Comparison of ENCODE assay signal across 24 mouse cellular contexts in genomic region chr8:81005114-81005513, GRCm38 (mm10).
"Had no signal": no experiment of that assay in that cellular context is flagged by ENCODE, and none has a peak within 500 bp of the region (broad histone marks: within the 10 kb centered on the region; RNA-seq: fewer than 3 reads in every experiment).

No protein-coding gene starts in this region.

- H3K4me2 ChIP-seq: limb, embryonic 13.5 days; liver, embryonic 12.5 days; liver, embryonic 15.5 days; lung, embryonic 15.5 days; midbrain, embryonic 13.5 days; neural tube, embryonic 12.5 days; neural tube, embryonic 15.5 days; stomach, embryonic 15.5 days had no signal

- H3K4me1 ChIP-seq: limb, embryonic 10.5 days; limb, embryonic 13.5 days; lung, embryonic 15.5 days; midbrain, embryonic 10.5 days; neural tube, embryonic 12.5 days; neural tube, embryonic 15.5 days; stomach, embryonic 15.5 days had no signal

- H3K27me3 ChIP-seq: limb, embryonic 13.5 days; liver, embryonic 12.5 days; liver, embryonic 15.5 days; lung, embryonic 15.5 days; megakaryocyte, embryonic 14.5 days; midbrain, embryonic 13.5 days; neural tube, embryonic 12.5 days; neural tube, embryonic 15.5 days; stomach, embryonic 15.5 days had no signal

- DNase-seq: kidney, postnatal 25 days; layer of hippocampus, adult 9-11 months; liver; lung, adult 18-20 months; lung, postnatal 10 days; lung, postnatal 36 days; right cerebral cortex, adult 18-20 months; right cerebral cortex, postnatal 25 days; spleen, adult 18-20 months; thymus, postnatal 25 days had no signal

- H3K9me3 ChIP-seq: limb, embryonic 10.5 days; limb, embryonic 13.5 days; liver, embryonic 12.5 days; liver, embryonic 15.5 days; lung, embryonic 15.5 days; megakaryocyte, embryonic 14.5 days; midbrain, embryonic 10.5 days; midbrain, embryonic 13.5 days; neural tube, embryonic 12.5 days; neural tube, embryonic 15.5 days; stomach, embryonic 15.5 days had no signal

- H3K4me3 ChIP-seq: layer of hippocampus, adult 2 months; limb, embryonic 10.5 days; limb, embryonic 13.5 days; liver, embryonic 12.5 days; liver, embryonic 15.5 days; lung, embryonic 15.5 days; megakaryocyte, embryonic 14.5 days; midbrain, embryonic 10.5 days; midbrain, embryonic 13.5 days; neural tube, embryonic 12.5 days; neural tube, embryonic 15.5 days; stomach, embryonic 15.5 days had no signal

- H3K9ac ChIP-seq: limb, embryonic 13.5 days; liver, embryonic 12.5 days; liver, embryonic 15.5 days; lung, embryonic 15.5 days; midbrain, embryonic 13.5 days; neural tube, embryonic 12.5 days; neural tube, embryonic 15.5 days; stomach, embryonic 15.5 days had no signal

- H3K27ac ChIP-seq: kidney, postnatal 0 days; layer of hippocampus, adult 2 months; limb, embryonic 10.5 days; limb, embryonic 13.5 days; liver, embryonic 12.5 days; liver, embryonic 15.5 days; lung, embryonic 15.5 days; midbrain, embryonic 10.5 days; midbrain, embryonic 13.5 days; neural tube, embryonic 12.5 days; neural tube, embryonic 15.5 days; stomach, embryonic 15.5 days had no signal

- ATAC-seq: liver, embryonic 12.5 days; midbrain, embryonic 13.5 days; midbrain, embryonic 16.5 days had no signal
